Mouse (Mus musculus) G1E (cell line): ENCODE data around the gene Jarid2.

Experiments used
- CTCF ChIP-seq: IDR thresholded peaks from 2 replicates; pipeline ENCODE4 v1.5.1; 2012; ENCODE audit warnings: low read depth, low read length, inconsistent platforms, mixed read lengths
- GATA1 ChIP-seq: IDR thresholded peaks from 2 replicates; pipeline ENCODE4 v1.6.1; 2012; ENCODE audit warnings: borderline replicate concordance, low read length, inconsistent platforms, mixed read lengths

- TF ChIP-seq CTCF (no peak), GATA1 (no peak)
Measured at GRCm38 (mm10) chr13:44708336-44709017, 20.8 kb upstream of the Jarid2 start.
